Mouse (Mus musculus) CD4-positive, CD25-positive, alpha-beta regulatory T cell (primary cell): ENCODE data around the gene Pfkfb3. TPM values are rescaled to one million over a fixed set of nuclear protein-coding genes. Genes with fewer than 3 reads are reported as not detected.

Source experiments
- polyA plus RNA-seq: library from polyadenylated mRNA; unstranded; fragments of 100-300 nt; shearing (Covaris generic); gene quantifications from one replicate; pipeline ENCODE4 v1.2.1, GENCODE M21; 2017

Gene Pfkfb3
- polyA plus RNA-seq, result 14.9 TPM

DNA sequence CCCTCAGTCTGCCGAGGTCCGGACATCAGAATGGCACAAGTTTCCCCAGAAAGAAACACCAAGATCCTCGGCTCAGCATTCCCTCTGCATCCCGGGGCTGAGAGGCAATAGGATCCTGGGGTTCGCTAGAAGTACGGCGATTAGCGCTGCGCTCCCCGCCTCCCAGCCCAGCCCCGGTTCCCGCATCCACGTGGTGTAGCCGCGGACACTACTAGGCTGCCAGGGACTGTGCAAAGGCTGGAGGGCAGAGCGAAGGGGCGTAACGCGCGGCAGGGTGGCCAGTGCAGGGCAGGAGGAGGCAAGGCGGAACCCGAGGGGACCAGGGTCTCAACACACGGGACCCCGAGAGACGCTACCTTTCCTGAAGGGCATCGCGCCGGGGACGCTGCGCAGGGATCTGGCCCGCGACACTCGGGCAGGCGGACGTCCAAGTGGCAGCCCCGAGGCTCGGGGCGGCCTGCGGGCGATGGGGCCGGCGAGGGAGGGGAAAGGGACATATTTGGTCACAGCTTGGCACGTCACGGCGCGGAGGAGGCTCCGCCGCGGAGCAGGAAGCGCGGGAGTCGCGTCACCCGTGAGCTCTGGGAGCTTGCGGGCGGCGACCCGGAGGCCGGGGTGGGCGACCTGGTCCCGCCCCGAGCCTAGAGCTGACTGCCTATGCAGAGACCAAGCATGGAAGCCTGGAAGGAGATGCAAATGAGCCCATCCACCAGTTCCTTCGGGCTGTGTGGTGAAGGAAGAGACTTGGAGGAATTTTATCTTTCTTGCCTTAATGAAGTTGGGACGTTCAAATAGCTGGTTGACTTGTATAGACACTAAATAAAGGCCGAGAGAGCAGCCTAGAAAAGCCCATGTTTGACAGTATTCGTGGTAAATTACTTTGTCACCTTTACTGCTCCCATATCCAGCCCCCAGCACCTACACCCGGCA is at the start of gene Pfkfb3:
Gene Pfkfb3, minus strand, starts transcription at position 607 of the 930 bp plus-strand sequence.

Other genes starting within 250 kb of the Pfkfb3 start
- 124 TPM for gene Rbm17, start 50.1 kb upstream of the Pfkfb3 start, polyA plus RNA-seq
- not detected for gene Gm17490, start 72.2 kb upstream of the Pfkfb3 start, polyA plus RNA-seq
- gene Il2ra, start 88.7 kb upstream of the Pfkfb3 start, polyA plus RNA-seq, result 436 TPM
- 22.9 TPM for gene Il15ra, start 151.2 kb upstream of the Pfkfb3 start, polyA plus RNA-seq
- gene Fbh1, start 223.5 kb upstream of the Pfkfb3 start, polyA plus RNA-seq, result 75.4 TPM
- gene Ankrd16, start 223.8 kb upstream of the Pfkfb3 start, polyA plus RNA-seq, result 72.6 TPM